Comparison of ENCODE assay signal across 8 mouse cellular contexts in genomic region chr7:127992488-127993340, GRCm38 (mm10). TPM values are rescaled to one million over a fixed set of nuclear protein-coding genes. Genes with fewer than 3 reads are reported as not detected.
A peak's percentile ranks its signal among the peaks of the same experiment; 100 is the strongest.
DNase-seq lines count a peak whose midpoint lies in the region; ATAC-seq lines count a peak whose summit lies in the region.

No protein-coding gene starts in this region.

- no peaks in the 10 kb centered on the region for H3K9me3 ChIP-seq in liver, embryonic 12.5 days (replicated peaks)

- peak overlapping the region; percentile 65 for H3K9ac ChIP-seq in liver, embryonic 12.5 days

- peak overlapping the region; percentile 57 for H3K4me3 ChIP-seq in liver, embryonic 12.5 days

- 23% methylated on average over 5 of the region's 5 CpGs for WGBS in liver, embryonic 12.5 days (ENCODE audit: insufficient replicate concordance)

- H3K4me1 ChIP-seq in liver, embryonic 12.5 days, result peaks cover 37% of the 10 kb centered on the region

- H3K27ac ChIP-seq in liver, embryonic 12.5 days, result peak overlapping the region; percentile 58

- peaks cover 37% of the 10 kb centered on the region for H3K36me3 ChIP-seq in liver, embryonic 12.5 days

- intact Hi-C loops in left cerebral cortex, postnatal 14 days (cut with DNase I), result no loop called here

- peak; percentile 64 for ATAC-seq in liver, embryonic 12.5 days

- H3K4me2 ChIP-seq in liver, embryonic 12.5 days, result peak overlapping the region; percentile 82

- H3K27me3 ChIP-seq in liver, embryonic 12.5 days (replicated peaks), result no peaks in the 10 kb centered on the region

- peak; percentile 89 for DNase-seq in heart, adult 11 months
- DNase-seq in heart, adult 8-10 months (ENCODE audit: low spot score), result no peak
- DNase-seq in right cerebral cortex, adult 18-20 months, result peak; percentile 18
- DNase-seq in right cerebral cortex, postnatal 4 days, result no peak
- DNase-seq in thymus, postnatal 14 days, result peak; percentile 59
- no peak for DNase-seq in left cerebral cortex, postnatal 14 days (ENCODE audit: low spot score in 2 of 2)
- no peak for DNase-seq in gastrocnemius, adult 18-20 months (ENCODE audit: low spot score)

RNA-seq across cellular contexts. Expression of gene Pycard, which starts 1.0 kb away (rescaled TPM):
- 10 to 100 TPM in 1 of 4 experiments, 1 to 10 TPM in 3; 5.4 to 11.0 (median 7.9) TPM for total RNA-seq in heart, adult 8-10 months (2022)
- 32.9 and 33.8 TPM in 2 replicates for polyA plus RNA-seq in liver, embryonic 12.5 days (2016; fragmentation: Nextera tagmentation; extraction: Ambion mirVana)
- total RNA-seq in left cerebral cortex, postnatal 14 days (2021), result 1 to 10 TPM; 2.2 to 3.7 TPM
- under 1 TPM; 0.16 to 0.55 TPM for total RNA-seq in gastrocnemius, adult 18-20 months (2021)

RNA-seq across cellular contexts. Expression of gene Trim72, which starts 11.0 kb away (rescaled TPM):
- total RNA-seq in heart, adult 8-10 months (2022), result 100 to 1,000 TPM; 292 to 380 (median 338) TPM
- not detected in 2 replicates for polyA plus RNA-seq in liver, embryonic 12.5 days (2016; fragmentation: Nextera tagmentation; extraction: Ambion mirVana)
- total RNA-seq in left cerebral cortex, postnatal 14 days (2021), result under 1 TPM; 0.64 to 0.97 TPM
- total RNA-seq in gastrocnemius, adult 18-20 months (2021), result 100 to 1,000 TPM; 195 to 222 TPM

RNA-seq across cellular contexts. Expression of gene Fus, which starts 25.5 kb away (rescaled TPM):
- total RNA-seq in heart, adult 8-10 months (2022), result 100 to 1,000 TPM; 129 to 232 (median 187) TPM
- polyA plus RNA-seq in liver, embryonic 12.5 days (2016; fragmentation: Nextera tagmentation; extraction: Ambion mirVana), result 217 and 225 TPM in 2 replicates
- 100 to 1,000 TPM; 313 to 324 TPM for total RNA-seq in left cerebral cortex, postnatal 14 days (2021)
- 10 to 100 TPM; 83.3 to 92.1 TPM for total RNA-seq in gastrocnemius, adult 18-20 months (2021)

RNA-seq across cellular contexts. Expression of gene Prss36, which starts 46.2 kb away (rescaled TPM):
- 10 to 100 TPM in 1 of 4 experiments, 1 to 10 TPM in 3; 8.7 to 10.4 (median 8.9) TPM for total RNA-seq in heart, adult 8-10 months (2022)
- polyA plus RNA-seq in liver, embryonic 12.5 days (2016; fragmentation: Nextera tagmentation; extraction: Ambion mirVana), result 3.9 and 5.1 TPM in 2 replicates
- 10 to 100 TPM in 1 of 2 experiments, 1 to 10 TPM in 1; 9.8 to 10.3 TPM for total RNA-seq in left cerebral cortex, postnatal 14 days (2021)
- 1 to 10 TPM; 6.1 to 7.1 TPM for total RNA-seq in gastrocnemius, adult 18-20 months (2021)

Comparison
In these comparisons a context has a peak if more than half of its experiments do, and no peak if none do; other contexts are left out.
1. DNase-seq: peak in heart, adult 11 months (single experiment), right cerebral cortex, adult 18-20 months (single experiment) and thymus, postnatal 14 days (single experiment); none in heart, adult 8-10 months (single experiment), right cerebral cortex, postnatal 4 days (single experiment), left cerebral cortex, postnatal 14 days (0 of 2) and gastrocnemius, adult 18-20 months (single experiment).
2. RNA of gene Trim72, which starts 11.0 kb away (total RNA-seq): 292 to 380 TPM in heart, adult 8-10 months and 195 to 222 TPM in gastrocnemius, adult 18-20 months; 0.64 to 0.97 TPM in left cerebral cortex, postnatal 14 days; every median in the first group is over 10 times any median in the second.